Mouse (Mus musculus) left cerebral cortex, postnatal 36 days (tissue): ENCODE measurements around the gene Stk25. TPM values are rescaled to one million over a fixed set of nuclear protein-coding genes. Genes with fewer than 3 reads are reported as not detected.

Experiments used
- DNase-seq, 2 experiments: peaks; one replicate each; pipeline ENCODE4 v3.0.0; 2021 to 2022; ENCODE audit warnings: low spot score in 2 of 2, mixed read lengths in 1 of 2
- intact Hi-C: fragments of 180-260 bp; cut with DNase I; formaldehyde crosslinking; loops from one replicate; pipeline ENCODE4 v1.15.1; 2025
- total RNA-seq, 2 experiments: library from RNA; stranded (reverse); gene quantifications; 2 replicates each; pipeline ENCODE4 v1.2.3; 2021

Stk25 gene
- total RNA-seq, 2 experiments from 2014 or later = 370 to 405 TPM

DNA sequence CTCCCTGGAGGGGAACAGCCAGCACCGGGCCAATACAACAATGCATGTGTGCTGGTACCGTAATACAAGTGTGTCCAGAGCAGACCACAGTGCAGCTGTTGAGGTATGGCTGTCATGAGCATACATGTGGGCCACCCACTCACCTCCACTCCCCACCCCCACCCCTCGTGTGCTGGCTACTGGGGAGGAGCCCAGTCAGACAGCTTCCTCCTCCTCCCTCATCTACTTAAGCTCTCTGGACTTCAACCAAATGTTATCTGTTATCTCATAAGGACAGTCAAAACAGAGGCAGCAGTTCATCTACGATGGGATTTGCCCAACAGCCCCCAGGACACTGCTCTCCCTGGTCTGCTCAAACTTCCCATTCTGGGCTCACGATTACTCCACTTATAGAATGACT, 39.5 kb downstream of the Stk25 start:
- no peak for DNase-seq
- intact Hi-C loops = no loop called here

GRCm38 (mm10) chr1:93618059-93618748, 40.3 kb downstream of the Stk25 start:
- intact Hi-C loops = no loop called here
- no peak for DNase-seq

DNA sequence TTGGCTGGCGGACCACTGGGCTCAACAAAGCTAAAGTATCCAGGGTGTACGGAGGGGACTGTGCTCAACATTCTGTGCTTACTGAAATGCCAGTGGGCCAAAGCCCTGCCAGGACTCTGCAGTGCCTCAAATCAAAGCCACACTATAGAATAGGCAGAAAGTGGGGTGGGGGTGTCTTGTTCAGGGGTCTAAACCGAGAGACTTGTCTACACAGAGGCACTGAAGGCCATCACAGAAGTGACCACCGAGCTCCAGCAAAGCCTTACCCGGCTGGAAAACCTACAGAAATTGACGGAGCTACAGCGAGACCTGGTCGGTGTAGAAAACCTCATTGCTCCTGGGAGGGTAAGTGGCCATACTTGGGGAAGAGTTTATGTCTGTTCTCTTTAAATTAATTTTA, 48.7 kb downstream of the Stk25 start:
- no peak for DNase-seq
- intact Hi-C loops = no loop called here

DNA sequence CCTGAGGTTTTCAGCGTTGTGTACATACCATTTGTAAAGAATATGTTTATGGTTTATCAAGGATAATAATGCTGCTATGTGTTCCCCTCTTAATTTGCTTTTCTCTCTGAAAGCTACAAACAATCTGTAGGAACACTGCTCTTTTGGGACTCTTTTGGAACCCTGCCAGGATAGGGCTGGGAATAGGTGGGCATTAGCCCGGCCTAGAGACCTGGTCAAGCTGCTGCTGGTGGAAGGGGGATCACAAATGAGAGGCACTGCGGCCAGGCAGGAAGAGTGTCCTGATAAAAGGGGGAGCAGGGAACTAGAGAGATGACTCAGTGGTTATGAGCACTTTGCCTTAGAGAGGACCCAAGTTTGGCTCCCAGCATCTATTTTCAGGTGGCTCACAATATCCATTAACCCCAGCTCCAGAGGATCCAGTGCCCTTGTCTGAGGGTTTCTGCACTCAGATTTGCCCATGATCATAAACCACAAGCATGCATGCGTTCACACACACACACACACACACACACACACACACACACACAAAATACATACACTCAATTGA, 49.7 kb downstream of the Stk25 start:
- intact Hi-C loops = no loop called here
- DNase-seq = no peak

GRCm38 (mm10) chr1:93607090-93608083, 51.1 kb downstream of the Stk25 start:
- intact Hi-C loops = no loop called here
- DNase-seq = no peak

DNA sequence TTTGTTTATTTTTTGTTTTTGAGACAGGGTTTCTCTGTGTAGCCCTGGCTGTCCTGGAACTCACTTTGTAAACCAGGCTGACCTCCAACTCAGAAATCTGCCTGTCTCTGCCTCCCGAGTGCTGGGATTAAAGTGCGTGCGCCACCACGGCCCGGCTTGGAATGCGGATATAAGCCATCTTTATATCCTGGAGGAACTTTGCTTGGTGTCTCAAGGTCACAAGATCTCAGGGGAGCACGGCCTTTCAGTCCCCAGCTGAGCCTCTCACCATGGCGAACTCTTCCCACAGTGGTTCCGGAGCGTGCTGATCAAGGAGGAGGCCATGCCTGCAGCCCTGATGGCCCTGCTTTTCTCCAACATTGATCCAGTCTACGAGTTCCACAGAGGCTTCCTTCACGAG, 54.5 kb downstream of the Stk25 start:
- no peak for DNase-seq
- intact Hi-C loops = no loop called here

DNA sequence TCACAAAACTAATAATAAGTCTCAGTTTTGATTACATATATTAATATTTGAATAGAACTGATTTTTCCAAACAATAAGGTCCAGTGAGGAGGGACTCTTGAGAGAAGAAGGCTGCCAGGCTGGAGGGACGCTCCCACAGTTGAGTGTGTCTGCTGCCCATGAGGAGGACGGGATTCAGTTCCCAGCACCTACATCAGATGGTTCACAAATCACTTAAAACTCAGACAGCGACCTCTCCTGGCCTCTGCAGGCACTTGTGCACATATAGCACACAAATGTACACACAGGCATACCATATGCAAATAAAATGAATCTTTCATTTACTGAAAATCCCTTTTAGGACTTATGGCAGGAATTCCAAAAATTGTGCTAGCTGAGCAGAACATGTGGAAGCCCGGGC, 55.5 kb downstream of the Stk25 start:
- DNase-seq = no peak
- intact Hi-C loops = no loop called here

- intact Hi-C loops = no loop called here
Measured at GRCm38 (mm10) chr1:93595916-93596315, 62.5 kb downstream of the Stk25 start.

DNA sequence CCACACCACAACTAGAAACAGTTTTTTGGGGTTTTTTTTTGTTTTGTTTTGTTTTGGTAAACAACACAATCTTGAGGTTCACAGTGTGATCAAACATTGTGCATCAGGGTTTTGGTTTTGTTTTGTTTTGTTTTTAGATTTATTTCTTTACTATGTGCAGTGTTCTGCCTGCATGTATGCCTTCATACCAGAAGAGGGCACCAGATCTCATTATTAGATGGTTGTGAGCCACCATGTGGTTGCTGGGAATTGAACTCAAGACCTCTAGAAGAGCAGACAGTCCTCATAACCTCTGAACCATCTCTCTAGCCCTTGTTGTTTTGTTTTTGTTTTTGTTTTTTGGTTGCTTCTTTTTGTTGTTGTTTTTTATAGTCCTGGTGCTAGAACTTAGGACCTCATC, 64.5 kb downstream of the Stk25 start:
- DNase-seq = no peak

More at GRCm38 (mm10) chr1:93595916-93596315, 62.5 kb downstream of the Stk25 start:
- DNase-seq = no peak

GRCm38 (mm10) chr1:93588346-93588745, 70.1 kb downstream of the Stk25 start:
- DNase-seq = no peak
- intact Hi-C loops = no loop called here

More for the DNA sequence above, 64.5 kb downstream of the Stk25 start:
- intact Hi-C loops = no loop called here

DNA sequence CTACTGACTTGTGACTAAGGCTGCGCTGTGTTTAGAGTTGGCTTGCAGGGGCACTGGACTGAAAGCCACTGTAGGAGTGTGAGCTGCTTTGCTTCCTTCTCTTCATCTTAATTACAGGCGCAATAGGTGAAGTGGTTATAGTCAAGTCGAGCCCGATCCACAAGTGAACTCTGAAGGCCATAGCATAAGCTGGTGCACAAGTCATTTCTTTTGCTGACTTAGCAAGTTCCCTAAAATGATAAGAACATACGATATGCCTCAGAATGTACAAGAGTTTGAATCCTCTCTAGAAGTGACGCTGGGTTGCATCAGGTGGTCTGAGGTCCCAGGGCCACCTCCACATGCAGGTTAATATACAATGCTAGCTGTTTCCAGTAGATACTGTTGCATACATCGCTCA, 76.9 kb downstream of the Stk25 start:
- DNase-seq = no peak
- intact Hi-C loops = no loop called here

- intact Hi-C loops = no loop called here
Measured at GRCm38 (mm10) chr1:93577861-93578260, 80.6 kb downstream of the Stk25 start.

GRCm38 (mm10) chr1:93577066-93577465, 81.4 kb downstream of the Stk25 start:
- intact Hi-C loops = no loop called here
- peak in 1 of 2 experiments; percentile 9 for DNase-seq

More at GRCm38 (mm10) chr1:93577861-93578260, 80.6 kb downstream of the Stk25 start:
- peak; percentile 51 to 62 for DNase-seq

Other genes with a start within 250 kb of the Stk25 start
- 100 to 1,000 TPM; 166 to 169 TPM for gene Hdlbp, start 179.8 kb downstream of the Stk25 start, total RNA-seq
- 10 to 100 TPM; 11.5 to 12.1 TPM for gene Farp2, start 146.6 kb downstream of the Stk25 start, total RNA-seq
- gene Bok, start 27.0 kb upstream of the Stk25 start, total RNA-seq = 10 to 100 TPM; 28.3 to 33.2 TPM
- 10 to 100 TPM; 75.4 to 88.1 TPM for gene Atg4b, start 92.8 kb upstream of the Stk25 start, total RNA-seq
- gene Thap4, start 96.2 kb upstream of the Stk25 start, total RNA-seq = 10 to 100 TPM; 36.0 to 39.0 TPM
- 10 to 100 TPM; 47.7 to 50.3 TPM for gene Dtymk, start 143.3 kb upstream of the Stk25 start, total RNA-seq
- 10 to 100 TPM; 11.0 to 12.2 TPM for gene Ing5, start 145.3 kb upstream of the Stk25 start, total RNA-seq
- gene D2hgdh, start 166.2 kb upstream of the Stk25 start, total RNA-seq = 10 to 100 TPM; 12.7 to 15.3 TPM
- under 1 TPM; 0.12 to 0.16 TPM for gene Gal3st2, start 202.6 kb upstream of the Stk25 start, total RNA-seq